Mouse (Mus musculus): ENCODE results near the gene Ruvbl2.

Ruvbl2 gene

DNA sequence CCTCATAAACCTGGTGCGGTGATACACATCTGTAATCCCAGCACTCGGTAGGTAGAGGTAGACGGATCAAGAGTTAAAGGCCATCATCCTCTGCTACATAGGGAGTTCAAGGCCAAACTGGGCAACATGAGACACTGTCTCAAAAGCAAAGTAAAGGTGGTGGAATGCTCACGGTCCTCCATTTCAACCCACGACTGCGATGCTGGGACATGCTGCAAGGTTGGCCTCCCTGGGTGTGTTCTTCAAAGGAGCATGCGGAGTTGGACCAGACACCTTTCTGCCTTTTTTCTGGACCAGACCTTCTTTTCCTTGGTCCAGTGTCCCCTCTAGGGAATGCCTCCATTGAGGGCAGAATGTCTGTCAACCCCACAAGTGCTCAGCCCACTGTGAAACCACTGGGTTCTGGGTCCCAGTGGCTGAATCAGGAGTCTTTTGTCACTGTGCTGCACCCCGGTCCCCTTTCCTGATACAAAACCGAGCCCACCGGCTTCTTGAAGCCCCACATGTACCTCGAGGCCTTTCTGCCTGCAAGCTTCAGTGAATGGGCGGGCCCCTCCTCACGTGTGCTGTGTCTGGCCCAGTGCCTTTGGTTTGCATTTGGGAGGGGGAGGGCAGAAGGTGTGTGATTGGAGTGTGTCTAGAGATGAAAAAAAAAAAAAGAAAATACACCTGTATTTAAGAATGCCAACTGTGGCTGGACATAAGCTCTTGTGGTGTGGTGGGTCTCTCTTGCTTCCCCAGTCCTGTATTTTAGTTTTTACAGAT lies 18.2 kb upstream of the Ruvbl2 start:
- ChIA-PET POLR2A (interaction anchor here (0.5 to 4.7 kb wide), 142 partner anchors 7 to 1102 kb away, joined by 3 to 102 read pairs (median 4); partner anchors contain the start of genes Bax (in 3 of the 4), Gys1 (in 3 of the 4), Ntf5 (in 3 of the 4) and Ruvbl2 (in 3 of the 4)), CTCF (interaction anchor here (0.6 to 1.5 kb wide), 23 partner anchors 8 to 262 kb away, joined by 3 to 13 read pairs (median 4); partner anchors contain the start of genes Gys1 (in 2 of the 4), Ruvbl2 (in 2 of the 4) and Sphk2 (in 1 of the 4))

- ChIA-PET CTCF (interaction anchor here in 1 of 4 experiments (1.1 kb wide), 1 partner anchor 174 kb away, joined by 3 read pairs; no protein-coding TSS in a partner anchor), POLR2A (interaction anchor here (0.5 to 4.6 kb wide), 23 partner anchors 10 to 134 kb away, joined by 3 to 63 read pairs (median 7); partner anchors contain the start of genes Bax (in 3 of the 4), Ruvbl2 (in 2 of the 4), Gys1 (in 1 of the 4) and Kcna7 (in 1 of the 4))
Measured at GRCm38 (mm10) chr7:45454971-45455370, 17.1 kb upstream of the Ruvbl2 start.

DNA sequence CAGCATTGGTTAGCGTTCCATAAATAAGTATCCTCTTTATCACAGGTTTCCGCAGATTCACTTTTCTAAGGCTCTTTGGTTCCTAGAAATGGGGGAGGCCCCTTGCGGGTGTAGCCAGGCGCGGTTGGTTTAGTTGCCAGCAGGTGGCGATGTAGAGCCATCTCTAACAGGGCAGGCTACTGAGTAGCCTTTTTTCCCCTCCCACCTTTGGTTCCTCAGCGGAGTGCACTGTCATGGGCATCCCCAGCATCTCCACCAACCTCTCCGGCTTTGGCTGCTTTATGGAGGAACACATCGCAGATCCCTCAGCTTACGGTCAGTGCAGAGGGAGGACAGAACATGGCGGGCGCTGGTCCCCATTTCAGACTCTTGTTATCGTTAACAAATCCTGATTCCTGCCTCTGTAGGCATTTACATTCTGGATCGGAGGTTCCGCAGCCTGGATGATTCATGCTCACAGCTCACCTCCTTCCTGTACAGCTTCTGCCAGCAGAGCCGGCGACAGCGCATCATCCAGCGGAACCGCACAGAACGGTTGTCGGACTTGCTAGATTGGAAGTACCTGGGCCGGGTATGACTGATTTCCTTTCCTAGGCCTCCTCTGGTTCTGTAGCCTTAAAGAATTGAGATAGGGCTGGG lies 13.6 kb upstream of the Ruvbl2 start:
- POLR2A ChIA-PET, result interaction anchor here in 3 of 4 experiments (0.7 to 5.7 kb wide), 15 partner anchors 7 to 267 kb away, joined by 3 to 102 read pairs (median 4); partner anchors contain the start of genes Bax (in 2 of the 3), Ftl1 (in 2 of the 3), Kcna7 (in 1 of the 3) and Plekha4 (in 1 of the 3)
- CTCF ChIA-PET, result interaction anchor here in 3 of 4 experiments (0.7 to 1.4 kb wide), 7 partner anchors 9 to 269 kb away, joined by 3 to 5 read pairs (median 3); partner anchors contain the start of genes Fam83e (in 1 of the 3) and Gys1 (in 1 of the 3)

DNA sequence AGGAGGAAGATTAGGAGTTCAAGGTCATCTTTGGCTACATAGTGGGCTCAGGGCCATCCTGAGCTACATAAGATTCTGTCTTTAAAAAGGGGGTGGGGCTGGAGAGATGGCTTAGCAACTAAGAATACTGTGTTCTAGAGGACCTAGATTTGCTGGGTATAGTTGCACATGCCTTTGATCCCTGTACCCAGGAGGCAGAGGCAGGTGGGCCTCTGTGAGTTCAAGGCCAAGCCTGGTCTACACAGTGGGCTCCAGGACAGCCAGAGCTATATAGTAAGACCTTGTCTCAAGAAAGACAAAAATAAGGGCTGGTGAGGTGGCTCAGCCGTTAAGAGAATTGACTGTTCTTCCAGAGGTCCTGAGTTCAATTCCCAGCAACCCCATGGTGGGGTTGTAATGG lies 12.1 kb upstream of the Ruvbl2 start:
- POLR2A ChIA-PET, result interaction anchor here (0.5 to 5.7 kb wide), 27 partner anchors 8 to 248 kb away, joined by 3 to 102 read pairs (median 5); partner anchors contain the start of genes Ftl1 (in 4 of the 4), Bax (in 2 of the 4), Gys1 (in 2 of the 4) and Ruvbl2 (in 2 of the 4)
- CTCF ChIA-PET, result interaction anchor here in 3 of 4 experiments (0.6 to 3.9 kb wide), 13 partner anchors 11 to 233 kb away, joined by 3 to 44 read pairs (median 6); partner anchors contain the start of genes Gys1 (in 2 of the 3), Ruvbl2 (in 2 of the 3), Bax (in 1 of the 3) and Kcna7 (in 1 of the 3)

GRCm38 (mm10) chr7:45447325-45447990 lies 9.6 kb upstream of the Ruvbl2 start:
- ChIA-PET CTCF (interaction anchor here (0.6 to 3.9 kb wide), 71 partner anchors 9 to 353 kb away, joined by 3 to 44 read pairs (median 4); partner anchors contain the start of genes Gys1 (in 4 of the 4), Kcna7 (in 4 of the 4), Ruvbl2 (in 4 of the 4) and Ntf5 (in 2 of the 4)), POLR2A (interaction anchor here (0.5 to 5.7 kb wide), 84 partner anchors 7 to 1627 kb away, joined by 3 to 102 read pairs (median 4); partner anchors contain the start of genes Ftl1 (in 4 of the 4), Bax (in 3 of the 4), Gys1 (in 3 of the 4) and Kcna7 (in 3 of the 4))

DNA sequence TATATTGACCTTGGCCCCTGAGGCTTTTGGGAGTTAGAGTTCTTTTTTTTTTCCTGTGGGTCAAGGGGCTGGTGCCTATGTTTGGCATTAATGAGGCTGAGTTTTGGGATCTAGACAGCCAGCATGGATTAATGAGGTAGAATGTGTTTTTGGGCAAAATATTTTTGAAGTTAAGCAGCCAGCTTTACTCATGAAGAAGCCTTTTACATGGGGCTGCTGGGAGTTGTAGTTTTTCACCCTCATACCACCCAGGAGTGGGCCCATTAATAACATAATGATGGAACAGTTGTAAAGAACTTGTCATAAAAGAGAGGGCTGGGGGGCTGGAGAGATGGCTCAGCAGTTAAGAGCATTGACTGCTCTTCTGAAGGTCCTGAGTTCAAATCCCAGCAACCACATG lies 8.7 kb upstream of the Ruvbl2 start:
- ChIA-PET POLR2A (interaction anchor here (0.5 to 5.7 kb wide), 16 partner anchors 10 to 273 kb away, joined by 3 to 102 read pairs (median 20); partner anchors contain the start of genes Bax (in 3 of the 4), Ftl1 (in 2 of the 4), Gys1 (in 2 of the 4) and Ruvbl2 (in 2 of the 4)), CTCF (interaction anchor here (0.6 to 3.9 kb wide), 22 partner anchors 9 to 181 kb away, joined by 3 to 44 read pairs (median 6); partner anchors contain the start of genes Kcna7 (in 3 of the 4), Ruvbl2 (in 3 of the 4), Gys1 (in 2 of the 4) and Bax (in 1 of the 4))

- ChIA-PET POLR2A (interaction anchor here in 3 of 4 experiments (0.6 to 3.4 kb wide), 14 partner anchors 9 to 228 kb away, joined by 3 to 18 read pairs (median 4); partner anchors contain the start of genes Ftl1 (in 3 of the 3), Gys1 (in 2 of the 3), Kcna7 (in 1 of the 3) and Tead2 (in 1 of the 3)), CTCF (interaction anchor here in 3 of 4 experiments (0.5 to 2.2 kb wide), 3 partner anchors 9 to 143 kb away, joined by 3 to 12 read pairs (median 4); partner anchors contain the start of gene Gys1 (in 2 of the 3))
Measured at GRCm38 (mm10) chr7:45443526-45444420, 5.9 kb upstream of the Ruvbl2 start.

- ChIA-PET POLR2A (interaction anchor here in 3 of 4 experiments (0.5 to 10.2 kb wide), 39 partner anchors 10 to 369 kb away, joined by 3 to 114 read pairs (median 5); partner anchors contain the start of genes Ftl1 (in 3 of the 3), Lhb (in 2 of the 3), Ntf5 (in 2 of the 3) and Snrnp70 (in 2 of the 3)), CTCF (interaction anchor here (0.7 to 5.1 kb wide), 20 partner anchors 10 to 388 kb away, joined by 3 to 44 read pairs (median 4); partner anchors contain the start of genes Kcna7 (in 2 of the 4), Lhb (in 1 of the 4), Slc6a21 (in 1 of the 4) and Snrnp70 (in 1 of the 4))
Measured at GRCm38 (mm10) chr7:45437046-45437445, 850 bp downstream of the Ruvbl2 start.

GRCm38 (mm10) chr7:45436444-45436843 lies 1.5 kb downstream of the Ruvbl2 start:
- ChIA-PET POLR2A (interaction anchor here in 3 of 4 experiments (0.6 to 10.2 kb wide), 28 partner anchors 12 to 282 kb away, joined by 3 to 114 read pairs (median 6); partner anchors contain the start of genes Ftl1 (in 3 of the 3), Lhb (in 2 of the 3), Snrnp70 (in 2 of the 3) and Aldh16a1 (in 1 of the 3)), CTCF (interaction anchor here (0.7 to 5.1 kb wide), 14 partner anchors 11 to 388 kb away, joined by 3 to 44 read pairs (median 4); partner anchors contain the start of genes Kcna7 (in 1 of the 4) and Snrnp70 (in 1 of the 4))

DNA sequence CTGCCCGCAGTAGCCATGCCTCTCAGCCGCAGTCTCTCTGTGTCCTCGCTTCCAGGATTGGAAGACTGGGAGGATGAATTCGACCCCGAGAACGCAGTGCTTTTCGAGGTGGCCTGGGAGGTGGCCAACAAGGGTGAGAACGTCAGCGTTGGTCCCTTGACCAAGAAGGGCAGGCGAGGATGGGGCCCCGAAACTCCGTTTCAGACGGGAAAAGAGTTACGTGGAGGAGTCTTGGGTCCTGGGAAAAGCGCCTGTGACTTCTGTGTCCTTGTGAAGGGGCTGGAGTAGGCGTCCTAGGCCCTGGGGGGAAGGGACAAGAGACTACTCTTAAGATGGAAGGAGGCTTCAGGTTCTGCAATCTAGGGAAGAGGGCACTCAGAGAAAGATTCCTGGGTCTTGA lies 2.9 kb downstream of the Ruvbl2 start:
- POLR2A ChIA-PET, result interaction anchor here (0.6 to 10.2 kb wide), 90 partner anchors 9 to 418 kb away, joined by 3 to 114 read pairs (median 5); partner anchors contain the start of genes Snrnp70 (in 4 of the 4), Ftl1 (in 3 of the 4), Lhb (in 3 of the 4) and Ntf5 (in 3 of the 4)

GRCm38 (mm10) chr7:45434203-45435015 lies 3.5 kb downstream of the Ruvbl2 start, which contains the start of gene Gys1:
TSS of gene Gys1 (plus strand) at chr7:45434844.
- POLR2A ChIA-PET, result interaction anchor here (0.5 to 10.2 kb wide), 111 partner anchors 8 to 533 kb away, joined by 3 to 114 read pairs (median 5); partner anchors contain the start of genes Ftl1 (in 3 of the 4), Lhb (in 3 of the 4), Ntf5 (in 3 of the 4) and Snrnp70 (in 3 of the 4)
- CTCF ChIA-PET, result interaction anchor here (0.5 to 5.1 kb wide), 100 partner anchors 9 to 811 kb away, joined by 3 to 53 read pairs (median 4); partner anchors contain the start of genes Aldh16a1 (in 2 of the 4), Kcna7 (in 2 of the 4), Akt1s1 (in 1 of the 4) and Bax (in 1 of the 4)

More for the DNA sequence above, 2.9 kb downstream of the Ruvbl2 start:
- CTCF ChIA-PET, result interaction anchor here (0.5 to 5.1 kb wide), 78 partner anchors 9 to 811 kb away, joined by 3 to 53 read pairs (median 4); partner anchors contain the start of genes Aldh16a1 (in 2 of the 4), Kcna7 (in 2 of the 4), Akt1s1 (in 1 of the 4) and Car11 (in 1 of the 4)

DNA sequence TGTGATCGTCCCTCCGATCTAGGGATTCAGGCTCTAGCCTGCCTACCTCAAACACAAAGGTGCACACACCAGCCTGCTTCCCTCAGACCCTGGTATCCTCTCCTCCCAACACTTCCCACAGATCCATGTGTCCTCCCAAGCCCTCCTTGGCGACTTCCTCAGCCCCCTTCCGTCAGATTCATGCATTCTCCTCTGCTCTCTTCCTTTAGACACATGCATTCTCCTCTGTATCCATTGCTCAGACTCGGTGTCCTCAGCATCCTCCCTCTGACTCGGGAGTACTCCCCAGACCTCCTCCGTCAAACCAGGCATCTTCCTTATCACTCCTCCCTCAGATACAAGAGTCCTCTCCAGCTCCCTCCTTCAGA lies 4.1 kb downstream of the Ruvbl2 start:
- CTCF ChIA-PET, result interaction anchor here (0.6 to 5.1 kb wide), 69 partner anchors 9 to 596 kb away, joined by 3 to 53 read pairs (median 4); partner anchors contain the start of genes Kcna7 (in 2 of the 4), Akt1s1 (in 1 of the 4), Aldh16a1 (in 1 of the 4) and Bax (in 1 of the 4)
- POLR2A ChIA-PET, result interaction anchor here (0.6 to 10.2 kb wide), 79 partner anchors 8 to 449 kb away, joined by 3 to 114 read pairs (median 5); partner anchors contain the start of genes Ftl1 (in 3 of the 4), Lhb (in 3 of the 4), Ntf5 (in 3 of the 4) and Sphk2 (in 3 of the 4)

- ChIA-PET POLR2A (interaction anchor here in 3 of 4 experiments (0.6 to 2.0 kb wide), 9 partner anchors 8 to 295 kb away, joined by 3 to 5 read pairs (median 4); partner anchors contain the start of genes Ntf5 (in 2 of the 3), Ftl1 (in 1 of the 3) and Gys1 (in 1 of the 3)), CTCF (interaction anchor here in 1 of 4 experiments (0.7 kb wide), 1 partner anchor 217 kb away, joined by 5 read pairs; no protein-coding TSS in a partner anchor)
Measured at GRCm38 (mm10) chr7:45426556-45426955, 11.3 kb downstream of the Ruvbl2 start.
